Mouse (Mus musculus): ENCODE results near the gene Fsip1. TPM values are rescaled to one million over a fixed set of nuclear protein-coding genes. Genes with fewer than 3 reads are reported as not detected.

Gene Fsip1
- total RNA-seq, 2 experiments from 2014 or later: 0.23 TPM; not detected in 1

- DNase-seq: no peak
Measured at GRCm38 (mm10) chr2:118124437-118124836, 132.3 kb downstream of the Fsip1 start.

DNA sequence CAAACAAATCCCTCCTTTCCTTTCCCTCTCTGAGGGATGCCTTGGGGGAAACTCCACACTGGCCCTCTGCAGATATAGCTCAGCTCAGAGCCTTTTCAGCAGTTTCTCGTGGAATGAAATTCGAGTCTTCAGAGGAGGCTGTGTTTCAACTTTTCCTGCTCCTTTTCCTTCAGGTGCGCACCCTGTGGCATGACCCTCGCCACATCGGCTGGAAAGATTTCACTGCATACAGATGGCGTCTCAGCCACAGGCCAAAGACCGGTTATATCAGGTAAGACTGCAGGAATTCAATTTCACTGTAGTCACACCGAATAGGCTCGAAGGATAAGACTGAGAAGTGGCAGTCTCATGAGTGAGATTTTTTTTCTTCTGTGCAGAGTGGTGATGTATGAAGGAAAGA is 133.0 kb downstream of the Fsip1 start:
- DNase-seq: no peak

GRCm38 (mm10) chr2:118122291-118122690 is 134.5 kb downstream of the Fsip1 start:
- no peak for DNase-seq

- no peak for DNase-seq
Measured at GRCm38 (mm10) chr2:118120751-118121150, 136.0 kb downstream of the Fsip1 start.

- DNase-seq: no peak
Measured at GRCm38 (mm10) chr2:118120095-118120494, 136.7 kb downstream of the Fsip1 start.

DNA sequence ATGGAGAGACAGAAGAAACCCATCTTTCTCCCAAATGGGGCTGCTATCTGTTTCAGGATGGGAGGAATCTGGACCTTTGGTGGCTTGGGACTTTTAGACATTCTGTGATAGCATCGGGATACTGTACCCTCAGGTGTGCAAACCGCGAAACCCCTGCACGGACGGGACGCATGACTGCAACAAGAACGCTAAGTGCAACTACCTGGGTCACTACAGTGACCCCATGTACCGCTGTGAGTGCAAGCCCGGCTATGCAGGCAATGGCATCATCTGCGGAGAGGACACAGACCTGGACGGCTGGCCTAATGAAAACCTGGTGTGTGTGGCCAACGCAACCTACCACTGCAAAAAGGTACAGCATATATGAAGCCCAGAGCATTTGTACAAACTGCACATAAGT is 137.1 kb downstream of the Fsip1 start:
- DNase-seq: no peak

DNA sequence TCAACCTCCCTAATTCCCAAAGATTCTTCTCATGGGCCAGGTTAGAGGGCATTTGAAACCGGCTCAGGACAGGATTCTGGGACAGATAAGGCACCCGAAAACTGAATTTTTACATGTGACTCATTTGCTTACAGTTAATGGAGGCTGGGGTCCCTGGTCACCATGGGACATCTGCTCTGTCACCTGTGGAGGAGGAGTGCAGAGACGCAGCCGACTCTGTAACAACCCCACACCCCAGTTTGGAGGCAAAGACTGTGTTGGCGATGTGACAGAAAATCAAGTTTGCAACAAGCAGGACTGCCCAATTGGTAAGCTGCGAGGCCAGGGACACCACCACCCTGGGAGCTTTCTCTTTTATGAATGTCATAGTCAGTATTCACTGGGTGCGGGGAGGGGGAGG is 138.3 kb downstream of the Fsip1 start:
- no peak for DNase-seq

- DNase-seq: no peak
Measured at GRCm38 (mm10) chr2:118118045-118118444, 138.7 kb downstream of the Fsip1 start.

- DNase-seq: no peak
Measured at GRCm38 (mm10) chr2:118117401-118117800, 139.4 kb downstream of the Fsip1 start.

GRCm38 (mm10) chr2:118116754-118117290 is 139.9 kb downstream of the Fsip1 start:
- no peak for DNase-seq

DNA sequence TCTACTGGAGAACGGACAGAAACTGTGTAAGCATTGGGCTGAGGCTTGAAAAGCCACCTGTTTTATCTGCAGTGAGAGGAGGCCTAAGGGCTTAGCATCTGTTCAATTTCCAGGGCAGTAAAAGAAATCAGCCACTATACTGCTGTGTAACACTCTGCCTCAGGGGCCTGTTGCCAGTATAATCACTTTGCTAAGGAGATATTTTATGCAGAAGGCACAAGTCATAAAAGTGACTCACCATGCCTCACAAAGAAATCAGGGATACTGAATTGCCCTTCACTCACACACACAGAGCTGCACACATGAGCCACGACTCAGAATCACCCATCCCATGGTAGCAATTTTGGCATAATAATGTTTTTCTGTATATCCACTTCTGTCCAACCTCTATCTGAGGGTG is 140.6 kb downstream of the Fsip1 start:
- no peak for DNase-seq

GRCm38 (mm10) chr2:118115647-118116046 is 141.1 kb downstream of the Fsip1 start:
- DNase-seq: no peak

DNA sequence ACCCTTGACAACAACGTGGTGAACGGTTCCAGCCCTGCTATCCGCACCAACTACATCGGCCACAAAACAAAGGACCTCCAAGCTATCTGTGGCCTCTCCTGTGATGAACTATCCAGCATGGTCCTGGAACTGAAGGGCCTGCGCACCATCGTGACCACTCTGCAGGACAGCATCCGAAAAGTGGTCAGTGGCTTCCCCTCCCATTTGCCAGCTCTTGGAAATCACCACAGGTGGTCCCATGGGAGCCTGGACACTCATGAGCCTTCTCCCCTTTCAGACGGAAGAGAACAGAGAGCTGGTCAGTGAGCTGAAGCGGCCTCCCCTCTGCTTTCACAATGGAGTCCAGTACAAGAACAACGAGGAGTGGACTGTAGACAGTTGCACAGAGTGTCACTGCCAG is 142.1 kb downstream of the Fsip1 start:
- no peak for DNase-seq

- DNase-seq: peak; percentile 66
Measured at GRCm38 (mm10) chr2:118113808-118114524, 142.8 kb downstream of the Fsip1 start.

GRCm38 (mm10) chr2:118112846-118113479 is 143.8 kb downstream of the Fsip1 start:
- DNase-seq: peak; percentile 25

DNA sequence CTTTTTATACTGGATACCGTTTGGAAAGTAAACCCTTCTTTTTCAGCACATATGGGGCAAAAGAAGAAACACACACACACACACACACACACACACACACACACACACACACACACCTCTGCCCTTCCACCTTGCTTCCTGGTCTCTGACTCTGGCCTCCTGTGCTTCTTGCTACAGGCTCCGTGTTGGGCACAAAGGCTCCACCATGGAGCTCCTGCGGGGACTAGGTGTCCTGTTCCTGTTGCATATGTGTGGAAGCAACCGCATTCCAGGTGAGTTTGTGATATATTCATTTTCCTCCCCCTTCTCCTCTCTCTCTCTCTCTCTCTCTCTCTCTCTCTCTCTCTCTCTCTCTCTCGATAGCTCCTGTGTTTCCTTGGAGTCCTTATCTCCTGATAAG is 144.3 kb downstream of the Fsip1 start:
- DNase-seq: no peak

GRCm38 (mm10) chr2:118111488-118112131 is 145.2 kb downstream of the Fsip1 start, which contains the start of gene Thbs1:
TSS of gene Thbs1 (plus strand) at chr2:118111876.
- peak; percentile 82 for DNase-seq

DNA sequence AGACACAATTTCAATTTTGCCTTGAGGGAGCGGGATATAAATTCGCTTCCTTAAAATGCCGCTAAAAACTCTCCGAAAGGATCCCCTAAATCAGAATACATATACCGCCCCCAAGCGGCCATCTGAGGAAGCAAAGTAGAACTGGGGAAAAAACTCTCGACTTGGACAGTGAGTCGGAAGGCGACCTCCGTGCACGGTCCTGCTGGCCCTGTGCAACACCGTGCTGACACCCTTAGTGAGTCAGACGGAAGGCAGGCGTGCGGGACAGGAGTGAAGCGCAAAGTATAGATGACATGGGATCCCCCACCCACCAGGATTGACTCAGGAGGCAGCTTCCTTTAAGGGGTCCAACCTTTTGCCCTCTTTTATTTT is 145.7 kb downstream of the Fsip1 start:
- peak; percentile 92 for DNase-seq

DNA sequence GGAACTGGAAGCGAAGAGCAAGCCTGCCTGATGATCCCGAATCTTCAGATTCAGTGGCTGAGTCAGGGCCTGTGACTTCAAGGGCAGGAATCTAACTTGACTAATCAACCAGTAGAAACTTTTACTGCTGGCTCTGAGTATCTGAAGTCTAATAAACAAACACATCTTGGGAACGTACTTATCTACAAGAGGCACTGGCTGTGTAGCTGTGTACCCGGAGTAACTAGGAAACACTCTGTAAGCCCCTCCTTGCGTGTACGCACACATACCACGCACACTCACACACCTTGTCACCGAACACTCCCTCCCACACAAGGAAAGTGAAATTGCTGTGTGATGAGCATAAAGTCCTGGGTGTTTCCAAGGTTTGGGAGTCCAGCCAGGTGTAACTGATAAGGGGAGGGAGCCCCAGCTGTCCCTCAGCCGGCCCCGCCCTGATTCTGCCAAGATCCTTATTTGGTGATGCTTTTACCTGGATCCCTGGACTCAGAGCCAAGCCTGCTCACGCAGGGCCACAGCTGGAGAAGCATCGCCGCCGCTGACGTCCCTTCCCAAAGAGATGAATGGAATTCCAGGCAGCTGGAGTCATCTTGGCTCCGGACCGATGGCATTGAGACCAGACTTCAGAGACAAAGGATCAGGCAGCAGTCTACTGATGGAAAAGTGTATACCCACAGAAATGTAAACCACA is 146.4 kb downstream of the Fsip1 start:
- DNase-seq: peak; percentile 61

GRCm38 (mm10) chr2:118102169-118102568 is 154.6 kb downstream of the Fsip1 start:
- no peak for DNase-seq

DNA sequence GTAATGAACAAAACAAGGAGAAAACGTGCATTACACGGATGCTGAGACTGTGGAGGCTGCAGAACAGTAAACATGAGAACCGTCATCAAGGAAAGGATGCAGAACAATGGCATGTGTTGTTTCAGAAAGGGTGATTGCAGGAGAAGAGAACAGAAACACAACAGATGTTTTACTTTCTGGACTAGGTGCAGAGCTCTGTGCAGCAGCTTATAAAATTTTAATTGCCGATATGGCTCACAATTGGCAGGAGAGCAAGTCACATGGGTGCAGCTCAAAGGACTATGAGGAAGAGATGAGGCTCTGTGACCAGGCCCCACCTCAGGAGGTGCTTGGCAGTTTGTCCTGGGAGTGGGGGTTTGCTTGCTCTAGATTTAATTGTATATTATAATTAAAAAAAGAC is 157.7 kb downstream of the Fsip1 start:
- peak; percentile 27 for DNase-seq

GRCm38 (mm10) chr2:118091226-118091625 is 165.5 kb downstream of the Fsip1 start:
- DNase-seq: peak; percentile 58
